Mouse (Mus musculus): Measurements from ENCODE around the gene Apba1. TPM values are rescaled to one million over a fixed set of nuclear protein-coding genes. Genes with fewer than 3 reads are reported as not detected.
A peak's percentile ranks its signal among the peaks of the same experiment; 100 is the strongest.

Apba1 gene
- total RNA-seq, 4 experiments from 2014 or later: 124 to 130 (median 127) TPM

- no peak for DNase-seq (ENCODE audit: low spot score in 2 of 2)
Observed at GRCm38 (mm10) chr19:23867052-23867451, 108.4 kb downstream of the Apba1 start.

GRCm38 (mm10) chr19:23867589-23867988 is 108.9 kb downstream of the Apba1 start:
- DNase-seq (ENCODE audit: low spot score in 2 of 2): no peak

GRCm38 (mm10) chr19:23874502-23874901 is 115.8 kb downstream of the Apba1 start:
- no peak for DNase-seq (ENCODE audit: low spot score in 2 of 2)

DNA sequence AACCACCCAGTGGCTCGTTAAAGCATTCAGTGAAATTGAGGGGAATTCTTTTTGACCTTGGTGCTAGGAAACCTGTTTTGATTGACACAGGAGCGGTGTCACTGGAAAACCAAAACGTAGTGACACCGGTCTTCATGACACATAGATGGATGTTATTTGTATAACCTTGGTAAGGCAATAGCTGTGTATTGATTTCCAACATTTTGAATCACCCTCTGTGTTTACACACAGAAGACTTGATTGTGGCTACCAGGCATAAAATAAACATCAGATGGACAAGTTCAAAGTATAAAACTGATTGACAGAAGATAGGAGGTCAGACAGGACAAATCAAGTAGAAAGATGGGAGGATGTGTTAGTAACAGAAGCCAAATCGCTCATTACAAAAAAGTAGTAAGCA is 117.1 kb downstream of the Apba1 start:
- DNase-seq (ENCODE audit: low spot score in 2 of 2): no peak

DNA sequence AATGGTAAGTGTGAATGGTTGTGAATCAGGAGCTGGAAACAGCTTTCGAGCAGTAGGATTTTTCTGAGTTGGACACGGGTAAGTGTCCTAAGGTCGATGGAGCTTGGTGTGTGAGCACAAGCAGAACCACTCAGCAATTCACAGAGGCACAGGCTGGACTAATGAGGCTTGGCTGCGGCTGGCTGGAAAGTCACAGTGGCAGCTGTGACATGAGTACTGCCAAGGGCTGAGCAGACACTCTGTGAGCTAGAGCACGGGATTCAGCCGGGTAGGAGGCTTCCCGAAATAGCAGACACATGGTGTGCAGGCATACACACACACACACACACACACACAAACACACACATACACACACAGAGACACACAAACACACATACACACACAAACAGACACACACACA is 121.2 kb downstream of the Apba1 start:
- DNase-seq (ENCODE audit: low spot score in 2 of 2): peak; percentile 68 to 71

DNA sequence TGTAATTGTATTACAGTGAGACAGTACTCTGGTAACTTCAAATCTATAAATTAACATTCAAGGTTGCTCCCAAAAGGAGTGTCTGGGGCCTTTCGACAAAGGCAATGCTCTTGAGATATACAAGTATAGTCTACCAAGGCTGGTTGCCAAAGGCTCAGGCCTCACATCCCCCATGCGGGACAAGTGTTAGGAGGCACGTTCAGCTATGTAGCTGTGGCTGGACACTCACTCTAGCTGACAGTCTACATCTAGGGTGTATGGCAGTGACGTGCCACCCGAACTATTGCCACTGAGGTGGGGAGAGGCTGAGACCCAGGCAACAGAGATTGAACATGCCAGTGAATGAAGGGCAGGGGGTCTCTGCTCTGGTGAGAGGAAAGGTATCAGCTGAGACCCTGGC is 127.5 kb downstream of the Apba1 start:
- no peak for DNase-seq (ENCODE audit: low spot score in 2 of 2)

DNA sequence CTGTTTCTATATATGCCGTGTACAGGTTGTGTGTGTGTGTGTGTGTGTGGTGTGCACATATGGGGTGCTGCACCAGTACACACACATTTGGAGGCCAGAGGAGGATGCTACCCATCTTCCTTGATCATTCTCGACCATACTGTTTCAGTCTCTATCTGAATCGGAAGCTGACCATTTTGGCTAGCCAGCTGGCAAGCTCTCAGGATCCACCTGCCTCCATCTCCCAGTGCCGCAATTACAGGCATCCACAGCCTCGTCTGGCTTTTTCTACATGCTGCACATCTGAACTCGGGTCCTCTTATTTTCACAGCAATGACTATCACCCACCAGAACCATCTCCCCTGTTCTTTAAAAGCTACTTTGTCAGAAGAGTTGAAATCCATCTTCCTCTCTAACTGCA is 132.7 kb downstream of the Apba1 start:
- no peak for DNase-seq (ENCODE audit: low spot score in 2 of 2)

DNA sequence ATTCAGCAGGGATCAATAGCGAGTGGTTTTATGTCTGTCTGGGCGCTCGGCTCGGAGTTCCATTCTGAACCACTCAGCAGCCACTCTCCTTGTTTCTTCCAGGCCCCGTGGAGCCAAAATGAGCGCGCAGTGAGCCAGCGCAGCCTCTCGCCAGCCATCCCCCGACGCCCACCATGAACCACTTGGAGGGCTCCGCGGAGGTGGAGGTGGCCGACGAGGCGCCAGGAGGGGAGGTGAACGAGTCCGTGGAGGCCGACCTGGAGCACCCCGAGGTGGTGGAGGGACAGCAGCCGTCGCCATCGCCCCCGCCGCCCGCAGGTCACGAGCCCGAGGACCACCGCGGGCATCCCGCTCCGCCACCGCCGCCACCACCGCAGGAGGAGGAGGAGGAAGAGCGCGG is 133.9 kb downstream of the Apba1 start:
- DNase-seq (ENCODE audit: low spot score in 2 of 2): no peak

GRCm38 (mm10) chr19:23893093-23893889 is 134.6 kb downstream of the Apba1 start:
- DNase-seq (ENCODE audit: low spot score in 2 of 2): peak in 1 of 2 experiments; percentile 51

DNA sequence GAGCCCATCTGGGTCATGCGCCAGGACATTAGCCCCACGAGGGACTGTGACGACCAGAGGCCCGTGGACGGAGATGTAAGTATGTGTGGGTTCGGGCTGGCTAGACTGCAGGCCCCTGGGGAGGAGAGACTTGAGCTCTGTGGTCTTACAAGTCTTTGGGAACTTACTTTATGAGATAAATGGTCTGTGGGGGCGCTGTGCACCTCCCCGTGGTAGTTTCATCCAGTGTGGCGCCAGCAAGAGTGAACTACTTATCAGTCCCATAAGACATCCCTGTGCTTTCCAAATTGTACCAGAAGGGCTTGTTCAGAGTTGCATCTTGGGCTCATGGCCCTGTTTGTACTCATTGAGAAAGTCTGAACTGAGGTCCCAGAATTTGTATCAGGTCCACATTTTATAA is 135.3 kb downstream of the Apba1 start:
- DNase-seq (ENCODE audit: low spot score in 2 of 2): no peak

DNA sequence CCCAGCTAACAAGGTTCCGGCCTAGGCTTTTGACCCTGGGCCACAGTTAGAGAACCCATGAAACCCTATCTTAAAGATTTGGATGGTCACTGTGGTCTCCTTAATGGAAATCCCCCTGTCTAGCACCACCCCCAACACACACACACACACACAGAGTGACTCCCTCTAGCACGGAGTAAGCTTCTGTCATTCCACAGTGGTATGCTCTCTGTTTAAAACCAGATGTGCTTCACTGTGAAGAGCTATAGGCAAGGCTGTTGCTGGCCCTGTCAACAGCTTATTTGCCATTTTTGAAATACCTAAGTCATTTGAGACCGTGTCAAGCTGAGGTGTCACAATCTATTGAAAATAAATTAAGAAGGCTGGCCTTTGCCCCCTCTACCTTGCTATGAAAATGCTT is 136.1 kb downstream of the Apba1 start:
- DNase-seq (ENCODE audit: low spot score in 2 of 2): no peak

- no peak for DNase-seq (ENCODE audit: low spot score in 2 of 2)
Observed at GRCm38 (mm10) chr19:23896915-23897314, 138.2 kb downstream of the Apba1 start.

GRCm38 (mm10) chr19:23898501-23898900 is 139.8 kb downstream of the Apba1 start:
- DNase-seq (ENCODE audit: low spot score in 2 of 2): no peak

DNA sequence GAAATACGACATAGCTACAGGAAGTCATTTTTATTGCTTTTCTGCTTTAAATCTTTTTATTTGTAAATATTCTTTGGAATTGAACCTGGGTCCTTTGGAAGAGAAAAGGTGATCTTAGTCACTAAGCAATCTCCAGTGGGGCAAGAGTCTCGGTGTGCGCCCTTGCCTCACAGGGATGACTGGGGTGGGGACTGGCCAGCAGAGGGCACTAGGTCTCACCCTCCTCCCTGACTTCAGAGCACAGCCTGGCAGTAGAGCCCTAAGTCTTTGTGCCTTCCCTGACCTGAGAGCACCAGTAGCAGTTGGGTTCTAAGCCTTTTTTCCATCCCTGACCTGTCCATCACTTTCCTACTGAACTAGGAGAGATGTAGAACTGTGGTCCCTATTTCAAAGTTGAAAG is 142.5 kb downstream of the Apba1 start:
- DNase-seq (ENCODE audit: low spot score in 2 of 2): peak in 1 of 2 experiments; percentile 44

DNA sequence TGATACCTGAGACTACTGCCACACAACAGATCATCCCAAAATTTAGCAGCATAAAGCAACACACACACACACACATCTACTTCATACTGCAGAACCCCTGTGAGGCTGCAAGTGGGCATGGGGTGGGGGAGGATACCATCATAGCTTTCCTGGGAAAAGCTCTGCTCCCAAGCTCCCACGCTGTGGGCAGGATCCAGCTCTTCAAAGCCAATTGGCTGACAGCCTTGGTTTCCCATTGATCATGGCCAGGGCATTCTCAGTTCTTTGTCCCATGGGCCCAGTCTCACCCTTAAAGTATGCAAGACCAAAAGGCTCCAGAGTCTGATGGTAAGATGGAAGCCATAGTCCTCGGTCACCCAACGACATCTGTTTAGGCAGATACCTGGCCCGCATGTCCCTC is 143.1 kb downstream of the Apba1 start:
- DNase-seq (ENCODE audit: low spot score in 2 of 2): no peak

- no peak for DNase-seq (ENCODE audit: low spot score in 2 of 2)
Observed at GRCm38 (mm10) chr19:23903066-23903465, 144.4 kb downstream of the Apba1 start.

DNA sequence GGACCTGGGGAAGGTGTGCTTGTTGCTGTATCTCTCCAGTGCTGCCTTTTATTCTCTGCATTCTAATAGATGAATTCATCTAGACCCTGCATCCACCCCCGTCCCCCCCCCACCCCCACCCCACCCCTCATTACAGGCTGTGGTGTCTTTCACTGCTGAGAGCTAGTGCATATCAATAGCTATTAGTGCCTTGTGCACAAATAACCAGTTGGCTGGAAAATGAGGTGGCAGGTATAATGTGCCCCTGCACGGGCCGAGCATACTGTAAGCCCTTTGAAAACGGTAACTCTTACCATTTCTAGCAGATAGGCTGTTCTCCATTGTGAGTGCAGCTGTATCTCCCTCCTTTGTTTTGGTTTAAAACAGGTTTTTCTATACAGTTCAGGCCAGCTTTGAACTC is 146.2 kb downstream of the Apba1 start:
- no peak for DNase-seq (ENCODE audit: low spot score in 2 of 2)

- DNase-seq (ENCODE audit: low spot score in 2 of 2): no peak
Observed at GRCm38 (mm10) chr19:23905772-23906171, 147.1 kb downstream of the Apba1 start.

DNA sequence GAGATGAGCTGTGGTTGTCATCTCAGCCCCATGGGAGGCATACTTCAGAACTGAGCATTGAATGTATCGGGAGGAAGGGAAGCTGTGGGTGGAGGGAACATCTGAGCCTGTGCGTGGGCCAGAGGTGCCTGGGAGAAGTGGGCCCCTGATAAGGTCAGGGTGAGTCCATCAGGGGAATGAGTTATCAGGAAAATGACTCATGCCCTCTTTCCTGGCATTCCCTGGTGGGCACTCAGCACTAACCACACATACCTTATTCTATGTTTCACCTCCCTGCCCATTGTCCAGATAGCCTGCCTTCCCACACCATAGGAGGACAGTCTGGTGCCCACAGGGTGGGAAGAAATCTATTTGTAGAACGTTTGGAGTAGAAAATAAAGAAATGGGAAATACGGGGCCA is 151.7 kb downstream of the Apba1 start:
- DNase-seq (ENCODE audit: low spot score in 2 of 2): no peak

GRCm38 (mm10) chr19:23919384-23920219 is 160.9 kb downstream of the Apba1 start:
- DNase-seq (ENCODE audit: low spot score in 2 of 2): no peak

DNA sequence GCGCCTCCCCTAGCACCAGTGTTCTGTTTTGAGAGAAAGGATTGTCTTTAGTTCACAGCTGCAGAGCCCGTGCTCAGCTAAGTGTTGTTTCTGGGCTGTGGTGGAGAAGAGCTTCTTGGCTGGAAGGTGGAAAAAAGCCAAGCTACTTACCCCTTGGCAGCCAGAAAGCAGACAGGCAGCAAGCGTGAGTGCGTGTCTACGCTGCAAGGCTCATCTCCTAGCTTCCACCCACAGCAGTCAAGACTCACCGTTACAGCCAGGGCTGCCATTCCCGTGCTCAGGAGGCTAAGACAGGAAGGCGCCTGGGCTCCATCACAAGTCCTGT is 161.5 kb downstream of the Apba1 start:
- no peak for DNase-seq (ENCODE audit: low spot score in 2 of 2)

DNA sequence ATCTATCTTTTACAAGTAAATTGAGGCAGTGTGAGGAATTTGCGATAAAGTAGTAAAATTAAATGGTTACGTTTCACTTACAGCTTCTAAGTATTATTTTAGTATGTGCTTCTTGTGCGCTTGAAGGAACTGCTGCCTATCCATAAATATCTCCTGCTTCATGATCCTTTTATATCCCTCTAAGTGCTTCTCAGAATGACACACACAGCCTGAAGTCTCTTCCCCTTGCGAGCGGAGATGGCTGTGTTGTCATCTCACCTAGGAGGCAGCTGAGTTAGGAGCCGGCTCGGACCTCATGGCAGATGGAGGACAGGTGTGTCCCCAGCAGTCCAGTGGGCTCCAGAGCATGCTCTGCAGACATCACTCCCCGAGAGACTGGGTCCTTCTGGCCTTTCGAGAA is 163.9 kb downstream of the Apba1 start:
- DNase-seq (ENCODE audit: low spot score in 2 of 2): no peak

- DNase-seq (ENCODE audit: low spot score in 2 of 2): no peak
Observed at GRCm38 (mm10) chr19:23924057-23924456, 165.4 kb downstream of the Apba1 start.

All from layer of hippocampus, adult 8-10 months (tissue).